Mouse (Mus musculus) C2C12 (cell line): ENCODE measurements around the gene Crhr1. TPM values are rescaled to one million over a fixed set of nuclear protein-coding genes. Genes with fewer than 3 reads are reported as not detected.

Experiments
- H3K27me3 ChIP-seq: one replicate; pipeline ENCODE4 v1.6.1; 2011; ENCODE audit not compliant: control insufficient read depth, insufficient read depth, insufficient read length
- H3K36me3 ChIP-seq: one replicate; pipeline ENCODE4 v1.6.1; 2011; ENCODE audit not compliant: control insufficient read depth, insufficient read depth
- H3K4me3 ChIP-seq: one replicate; pipeline ENCODE4 v1.5.1; 2011; ENCODE audit warnings: mild to moderate bottlenecking, control low read depth; ENCODE audit not compliant: poor library complexity, insufficient read depth, severe bottlenecking
- H3K79me2 ChIP-seq: one replicate; pipeline ENCODE4 v1.6.1; 2011; ENCODE audit not compliant: control insufficient read depth, insufficient read depth
- H3K79me3 ChIP-seq: one replicate; pipeline ENCODE4 v1.6.1; 2011; ENCODE audit warnings: low read depth, control low read depth
- H3ac ChIP-seq: one replicate; pipeline ENCODE3; 2011; ENCODE audit warnings: low read depth; ENCODE audit not compliant: control insufficient read depth, insufficient read length
- CEBPB ChIP-seq: IDR thresholded peaks from one replicate; pipeline ENCODE4 v1.6.1; 2011; ENCODE audit warnings: low read depth, mild to moderate bottlenecking, control low read depth, moderate library complexity
- CTCF ChIP-seq: IDR thresholded peaks from one replicate; pipeline ENCODE4 v1.5.1; 2011; ENCODE audit not compliant: control insufficient read depth, insufficient read depth, insufficient read length
- FOSL1 ChIP-seq: IDR thresholded peaks from one replicate; pipeline ENCODE4 v1.8.0; 2011; ENCODE audit warnings: mild to moderate bottlenecking, low read length; ENCODE audit not compliant: poor library complexity, insufficient read depth, severe bottlenecking
- MAX ChIP-seq: IDR thresholded peaks from one replicate; pipeline ENCODE4 v1.6.1; 2011; ENCODE audit warnings: mild to moderate bottlenecking, control low read depth
- MYOD1 ChIP-seq: IDR thresholded peaks from one replicate; pipeline ENCODE4 v1.6.1; 2011; ENCODE audit warnings: low read depth; ENCODE audit not compliant: control insufficient read depth, insufficient read length
- MYOG ChIP-seq: IDR thresholded peaks from one replicate; pipeline ENCODE4 v1.6.1; 2011; ENCODE audit not compliant: control insufficient read depth, insufficient read length; ENCODE audit errors: extremely low read depth
- USF1 ChIP-seq: IDR thresholded peaks from one replicate; pipeline ENCODE4 v1.6.1; 2011; ENCODE audit warnings: low read depth, mild to moderate bottlenecking, control low read depth, moderate library complexity
- polyA plus RNA-seq: library from polyadenylated mRNA; unstranded; fragments of >200 nt; fragmentation: generic; extraction: Trizol; gene quantifications from one replicate; pipeline ENCODE4 v1.2.1, GENCODE M21; 2012; ENCODE audit warnings: missing spikeins

The Crhr1 gene
- polyA plus RNA-seq, 1 experiment, result not detected

- H3K79me2 ChIP-seq, result no peaks in the 10 kb centered on the region
- peaks cover 57% of the 10 kb centered on the region for H3K27me3 ChIP-seq
- H3K79me3 ChIP-seq, result no peaks in the 10 kb centered on the region
- H3K4me3 ChIP-seq, result no peak overlapping the region
- no peak overlapping the region for H3ac ChIP-seq
- no peak for TF ChIP-seq USF1
- TF ChIP-seq MYOG, result no peak
- TF ChIP-seq CTCF, result no peak
- TF ChIP-seq CEBPB, result no peak
- TF ChIP-seq FOSL1, result no peak
- TF ChIP-seq MAX, result no peak
- no peak for TF ChIP-seq MYOD1
- H3K36me3 ChIP-seq, result no peaks in the 10 kb centered on the region
Observed at GRCm38 (mm10) chr11:104144930-104145329, 12.3 kb downstream of the Crhr1 start.

DNA sequence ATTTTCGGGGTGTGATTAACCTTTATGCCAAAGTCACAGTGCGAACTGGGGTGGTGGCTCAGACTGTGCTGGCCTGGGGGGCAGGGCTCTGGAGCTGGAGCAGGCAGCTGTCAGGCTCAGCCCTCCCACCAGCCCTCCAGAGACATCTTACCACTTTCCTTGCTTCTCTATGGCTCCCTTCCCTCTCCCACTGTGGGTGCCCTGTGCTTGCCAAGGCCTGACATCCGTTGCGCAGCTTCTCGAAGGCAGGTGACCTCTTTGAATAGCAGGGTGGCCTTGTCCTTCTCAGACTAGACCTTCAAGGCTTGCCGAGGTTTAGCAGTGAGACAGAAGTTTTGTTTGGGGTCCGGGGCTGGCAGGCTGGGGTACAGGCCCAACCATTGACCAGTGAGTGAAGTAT lies 16.1 kb downstream of the Crhr1 start:
- TF ChIP-seq CTCF (no peak), MYOD1 (no peak), FOSL1 (no peak), MYOG (no peak), USF1 (no peak), MAX (no peak), CEBPB (no peak)
- no peaks in the 10 kb centered on the region for H3K36me3 ChIP-seq
- peaks cover 75% of the 10 kb centered on the region for H3K27me3 ChIP-seq
- H3ac ChIP-seq, result no peak overlapping the region
- no peaks in the 10 kb centered on the region for H3K79me3 ChIP-seq
- no peak overlapping the region for H3K4me3 ChIP-seq
- no peaks in the 10 kb centered on the region for H3K79me2 ChIP-seq

- TF ChIP-seq CTCF, result no peak
- no peak for TF ChIP-seq USF1
- no peak for TF ChIP-seq MYOD1
- no peak for TF ChIP-seq MYOG
- H3K36me3 ChIP-seq, result no peaks in the 10 kb centered on the region
- H3K4me3 ChIP-seq, result no peak overlapping the region
- H3K79me3 ChIP-seq, result no peaks in the 10 kb centered on the region
- H3ac ChIP-seq, result no peak overlapping the region
- H3K79me2 ChIP-seq, result no peaks in the 10 kb centered on the region
- H3K27me3 ChIP-seq, result peaks cover 67% of the 10 kb centered on the region
Observed at GRCm38 (mm10) chr11:104150911-104151310, 18.3 kb downstream of the Crhr1 start.

DNA sequence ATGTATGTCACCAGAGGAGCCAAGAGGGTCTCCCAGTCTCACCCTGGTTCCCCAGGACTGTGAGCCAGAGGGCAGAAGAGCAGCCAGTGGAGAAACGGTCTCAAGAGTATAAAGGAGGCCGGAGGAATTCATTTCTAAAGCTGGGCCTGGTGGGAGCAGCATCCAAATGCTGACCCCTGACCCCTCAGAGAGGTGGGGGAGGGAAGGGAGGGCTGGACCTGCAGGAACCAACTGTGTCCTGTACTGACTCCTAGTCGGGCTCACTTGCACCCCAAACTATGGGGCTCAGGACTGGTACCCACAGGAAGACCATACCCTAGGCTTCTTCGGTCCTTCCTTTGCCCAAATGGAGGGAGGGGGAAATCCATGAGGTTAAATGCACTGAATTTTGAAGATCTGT lies 21.7 kb downstream of the Crhr1 start:
- H3K79me2 ChIP-seq, result no peaks in the 10 kb centered on the region
- no peaks in the 10 kb centered on the region for H3K79me3 ChIP-seq
- no peak for TF ChIP-seq CEBPB
- no peak for TF ChIP-seq MYOD1
- TF ChIP-seq CTCF, result no peak
- no peak for TF ChIP-seq USF1
- TF ChIP-seq MYOG, result no peak
- TF ChIP-seq MAX, result no peak
- TF ChIP-seq FOSL1, result no peak
- no peak overlapping the region for H3K4me3 ChIP-seq
- peaks cover 40% of the 10 kb centered on the region for H3K27me3 ChIP-seq
- no peak overlapping the region for H3ac ChIP-seq
- H3K36me3 ChIP-seq, result no peaks in the 10 kb centered on the region

- Histone ChIP-seq H3K4me3 (no peak overlapping the region), H3K79me2 (no peaks in the 10 kb centered on the region), H3ac (no peak overlapping the region), H3K79me3 (no peaks in the 10 kb centered on the region), H3K36me3 (no peaks in the 10 kb centered on the region), H3K27me3 (peaks cover 39% of the 10 kb centered on the region)
- no peak for TF ChIP-seq USF1
- TF ChIP-seq MAX, result no peak
- TF ChIP-seq MYOG, result no peak
- no peak for TF ChIP-seq CTCF
- TF ChIP-seq MYOD1, result no peak
- TF ChIP-seq FOSL1, result no peak
- no peak for TF ChIP-seq CEBPB
Observed at GRCm38 (mm10) chr11:104154820-104155635, 22.4 kb downstream of the Crhr1 start.

- Histone ChIP-seq H3K4me3 (no peak overlapping the region), H3K79me2 (no peaks in the 10 kb centered on the region), H3K79me3 (no peaks in the 10 kb centered on the region), H3ac (no peak overlapping the region), H3K36me3 (no peaks in the 10 kb centered on the region), H3K27me3 (peaks cover 31% of the 10 kb centered on the region)
- TF ChIP-seq MYOG, result no peak
- TF ChIP-seq MAX, result no peak
Observed at GRCm38 (mm10) chr11:104155899-104156298, 23.2 kb downstream of the Crhr1 start.
